Mouse (Mus musculus) colon, adult 2 months (tissue): ENCODE measurements around the gene Olfr902. TPM values are rescaled to one million over a fixed set of nuclear protein-coding genes. Genes with fewer than 3 reads are reported as not detected.

Source experiments
- polyA plus RNA-seq: library from polyadenylated mRNA; depleted of rRNA; stranded (reverse); fragments of >200 nt; gene quantifications from 2 replicates; pipeline ENCODE4 v1.2.3, GENCODE M21; 2012; rRNA removed

Olfr902 gene
- not detected in 2 replicates for polyA plus RNA-seq

GRCm38 (mm10) chr9:38447352-38447751, at the start of gene Olfr902:
Gene Olfr902 (plus strand): TSS chr9:38447652.

GRCm38 (mm10) chr9:38401398-38401797, 46.1 kb upstream of the Olfr902 start, which contains the start of gene Olfr147:
Gene Olfr147 (plus strand): TSS chr9:38401698.

GRCm38 (mm10) chr9:38429155-38429554, 18.3 kb upstream of the Olfr902 start, which contains the start of gene Olfr901:
Gene Olfr901 (plus strand): TSS chr9:38429455.

GRCm38 (mm10) chr9:38462844-38463243, 15.4 kb downstream of the Olfr902 start, which contains the start of gene Olfr904:
Gene Olfr904 (plus strand): TSS chr9:38463144.

GRCm38 (mm10) chr9:38470807-38471206, 23.4 kb downstream of the Olfr902 start, which contains the start of gene Olfr905:
Gene Olfr905 (plus strand): TSS chr9:38471107.

GRCm38 (mm10) chr9:38486785-38487184, 39.3 kb downstream of the Olfr902 start, which contains the start of gene Olfr906:
Gene Olfr906 (plus strand): TSS chr9:38487085.

GRCm38 (mm10) chr9:38495501-38495900, 48.0 kb downstream of the Olfr902 start, which contains the start of gene Olfr907:
Gene Olfr907 (plus strand): TSS chr9:38495801.

Other genes starting within 250 kb of the Olfr902 start
- not detected in 2 replicates for gene Olfr893, start 239.3 kb upstream of the Olfr902 start, polyA plus RNA-seq
- not detected in 2 replicates for gene Olfr894, start 229.6 kb upstream of the Olfr902 start, polyA plus RNA-seq
- not detected in 2 replicates for gene Olfr143, start 194.9 kb upstream of the Olfr902 start, polyA plus RNA-seq
- not detected in 2 replicates for gene Olfr895, start 179.8 kb upstream of the Olfr902 start, polyA plus RNA-seq
- not detected in 2 replicates for gene Olfr896-ps1, start 156.5 kb upstream of the Olfr902 start, polyA plus RNA-seq
- not detected in 2 replicates for gene Olfr25, start 118.6 kb upstream of the Olfr902 start, polyA plus RNA-seq
- not detected in 2 replicates for gene Olfr898, start 99.2 kb upstream of the Olfr902 start, polyA plus RNA-seq
- not detected in 2 replicates for gene Olfr250, start 80.8 kb upstream of the Olfr902 start, polyA plus RNA-seq
- not detected in 2 replicates for gene Olfr251, start 70.6 kb upstream of the Olfr902 start, polyA plus RNA-seq
- not detected in 2 replicates for gene Olfr147, start 46.0 kb upstream of the Olfr902 start, polyA plus RNA-seq
- not detected in 2 replicates for gene Olfr901, start 18.2 kb upstream of the Olfr902 start, polyA plus RNA-seq
- gene Olfr904, start 15.5 kb downstream of the Olfr902 start, polyA plus RNA-seq: not detected in 2 replicates
- gene Olfr905, start 23.5 kb downstream of the Olfr902 start, polyA plus RNA-seq: not detected in 2 replicates
- gene Olfr906, start 39.4 kb downstream of the Olfr902 start, polyA plus RNA-seq: not detected in 2 replicates
- not detected in 2 replicates for gene Olfr907, start 48.1 kb downstream of the Olfr902 start, polyA plus RNA-seq
- not detected in 2 replicates for gene Olfr911-ps1, start 73.9 kb downstream of the Olfr902 start, polyA plus RNA-seq
- gene Olfr910, start 90.2 kb downstream of the Olfr902 start, polyA plus RNA-seq: not detected in 2 replicates
- gene Olfr912, start 132.5 kb downstream of the Olfr902 start, polyA plus RNA-seq: not detected in 2 replicates
- not detected in 2 replicates for gene Olfr913, start 145.1 kb downstream of the Olfr902 start, polyA plus RNA-seq
- gene Olfr914, start 157.4 kb downstream of the Olfr902 start, polyA plus RNA-seq: not detected in 2 replicates
- gene Olfr916, start 212.2 kb downstream of the Olfr902 start, polyA plus RNA-seq: not detected in 2 replicates
- gene Olfr917, start 218.2 kb downstream of the Olfr902 start, polyA plus RNA-seq: not detected in 2 replicates
- gene Olfr918, start 226.9 kb downstream of the Olfr902 start, polyA plus RNA-seq: not detected in 2 replicates